Mouse (Mus musculus): ENCODE data around the gene Adrm1.

DNA sequence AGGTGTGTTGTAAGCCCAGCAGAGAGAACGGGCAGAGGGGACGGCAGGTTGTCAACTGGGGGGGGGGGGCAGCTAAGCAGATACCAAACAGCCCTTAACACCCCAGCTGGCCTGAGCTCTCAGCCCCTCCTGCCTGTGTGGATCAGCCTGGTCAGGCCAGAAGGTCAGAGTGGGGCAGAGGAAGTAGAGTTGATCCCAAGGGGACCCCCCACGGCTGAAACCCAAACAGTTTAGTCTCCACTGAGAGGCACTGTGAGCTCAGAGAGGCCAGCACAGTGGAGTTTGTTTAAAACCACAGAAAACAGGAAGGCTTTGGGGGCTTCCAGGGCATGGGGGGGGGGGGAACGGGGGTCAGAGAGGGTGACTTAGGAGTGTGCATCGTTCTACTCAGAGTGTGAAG lies 45.6 kb downstream of the Adrm1 start:
- TF ChIP-seq TAL1 (IDR thresholded peaks at IDR 0.05; ENCODE audit: low read length) (no peak), GATA1 (IDR thresholded peaks at IDR 0.05; ENCODE audit: low read length) (no peak)

All from erythroblast, embryonic 14.5 days (primary cell).